Mouse (Mus musculus) limb, embryonic 15.5 days (tissue): ENCODE data around the gene Mks1. TPM values are rescaled to one million over a fixed set of nuclear protein-coding genes. Genes with fewer than 3 reads are reported as not detected.

Experiments used
- ATAC-seq: fragments of 200-750 bp; cut with Nextera tagmentation; 2 replicates; pipeline ENCODE4 v1.8.0; 2017; ENCODE audit warnings: low read depth, moderate TSS enrichment; ENCODE audit not compliant: insufficient number of reproducible peaks, low FRiP score, low TSS enrichment
- H3K27ac ChIP-seq: fragments of 300-500 bp; sonication (generic); 2 replicates; pipeline ENCODE4 v1.5.1; 2015; ENCODE audit warnings: moderate library complexity, mild to moderate bottlenecking, inconsistent platforms
- H3K27me3 ChIP-seq: fragments of 300-500 bp; sonication (generic); 2 replicates; pipeline ENCODE4 v1.6.1; 2015; ENCODE audit warnings: inconsistent platforms
- H3K36me3 ChIP-seq: fragments of 300-500 bp; sonication (generic); 2 replicates; pipeline ENCODE4 v1.6.1; 2015; ENCODE audit warnings: inconsistent platforms
- H3K4me1 ChIP-seq: fragments of 300-500 bp; sonication (generic); 2 replicates; pipeline ENCODE4 v1.6.1; 2015; ENCODE audit warnings: inconsistent platforms
- H3K4me2 ChIP-seq: fragments of 300-500 bp; sonication (generic); 2 replicates; pipeline ENCODE4 v1.6.1; 2015; ENCODE audit warnings: mild to moderate bottlenecking, inconsistent platforms
- H3K4me3 ChIP-seq: fragments of 300-500 bp; sonication (generic); 2 replicates; pipeline ENCODE4 v1.5.1; 2015; ENCODE audit warnings: mild to moderate bottlenecking, inconsistent platforms
- H3K9ac ChIP-seq: fragments of 300-500 bp; sonication (generic); 2 replicates; pipeline ENCODE4 v1.6.1; 2015; ENCODE audit warnings: inconsistent platforms
- H3K9me3 ChIP-seq: fragments of 300-500 bp; sonication (generic); 2 replicates; pipeline ENCODE4 v1.6.1; 2016; ENCODE audit warnings: inconsistent platforms
- WGBS: fragments of 180-500 bp; shearing (Covaris S2); methylation state at CpG from one replicate; pipeline ENCODE4 v1.1.7; 2015; 5-methylcytosine and 5-hydroxymethylcytosine counted together
- polyA plus RNA-seq: library from polyadenylated mRNA; unstranded; fragments of >200 nt; fragmentation: Nextera tagmentation; extraction: Ambion mirVana; gene quantifications from 2 replicates; pipeline ENCODE4 v1.2.1, GENCODE M21; 2015

The Mks1 gene
- polyA plus RNA-seq, 1 experiment from 2014 or later, result 15.5 TPM

GRCm38 (mm10) chr11:87881714-87882113 is 28.7 kb downstream of the Mks1 start:
- Histone ChIP-seq H3K4me3 (no peak overlapping the region), H3K27me3 (no peaks in the 10 kb centered on the region), H3K9me3 (no peaks in the 10 kb centered on the region), H3K36me3 (no peaks in the 10 kb centered on the region), H3K4me2 (no peak overlapping the region), H3K4me1 (peaks cover 9% of the 10 kb centered on the region; the same call in 1 of the 2 replicates), H3K9ac (no peak overlapping the region), H3K27ac (no peak overlapping the region)
- no peak for ATAC-seq
- WGBS, result 80% methylated on average over 4 of the region's 4 CpGs

- H3K27ac ChIP-seq, result no peak overlapping the region
- H3K36me3 ChIP-seq, result no peaks in the 10 kb centered on the region
- no peak overlapping the region for H3K4me3 ChIP-seq
- no peak for ATAC-seq
- H3K4me2 ChIP-seq, result no peak overlapping the region
- no peaks in the 10 kb centered on the region for H3K9me3 ChIP-seq
- WGBS, result 40% methylated on average over 5 of the region's 5 CpGs
- H3K27me3 ChIP-seq, result no peaks in the 10 kb centered on the region
- H3K4me1 ChIP-seq, result peaks cover 9% of the 10 kb centered on the region; the same call in 1 of the 2 replicates
- H3K9ac ChIP-seq, result no peak overlapping the region
These were observed 30.5 kb downstream of the Mks1 start for GRCm38 (mm10) chr11:87883493-87883892.

GRCm38 (mm10) chr11:87884856-87885255 is 31.8 kb downstream of the Mks1 start:
- Histone ChIP-seq H3K9me3 (no peaks in the 10 kb centered on the region), H3K9ac (no peak overlapping the region), H3K4me1 (peaks cover 4% of the 10 kb centered on the region; the same call in 1 of the 2 replicates), H3K36me3 (no peaks in the 10 kb centered on the region), H3K27me3 (no peaks in the 10 kb centered on the region), H3K4me3 (no peak overlapping the region), H3K4me2 (no peak overlapping the region), H3K27ac (no peak overlapping the region)
- no peak for ATAC-seq
- WGBS, result 73% methylated on average over 5 of the region's 5 CpGs

- H3K4me3 ChIP-seq, result no peak within 1 kb of the TSS
- H3K27ac ChIP-seq, result no peak within 1 kb of the TSS
- no peaks in the 10 kb centered on the region for H3K36me3 ChIP-seq
- 84% methylated on average over 6 of the region's 6 CpGs for WGBS
- no peak within 1 kb of the TSS for H3K4me2 ChIP-seq
- no peak within 1 kb of the TSS for H3K9ac ChIP-seq
- no peak for ATAC-seq
- H3K27me3 ChIP-seq, result no peaks in the 10 kb centered on the region
- no peaks in the 10 kb centered on the region for H3K9me3 ChIP-seq
- H3K4me1 ChIP-seq, result no peaks in the 10 kb centered on the region
These were observed 39.2 kb downstream of the Mks1 start, which contains the start of gene Olfr462 for GRCm38 (mm10) chr11:87892168-87892567. Gene Olfr462, minus strand, starts transcription at chr11:87892268.

- H3K9me3 ChIP-seq, result no peaks in the 10 kb centered on the region; the same call in 1 of the 2 replicates
- H3K4me3 ChIP-seq, result no peak within 1 kb of the TSS
- no peak within 1 kb of the TSS for H3K9ac ChIP-seq
- no peak within 1 kb of the TSS for H3K27ac ChIP-seq
- no peaks in the 10 kb centered on the region for H3K4me1 ChIP-seq
- peaks cover 3% of the 10 kb centered on the region; the same call in 1 of the 2 replicates for H3K27me3 ChIP-seq
- no peak for ATAC-seq
- H3K4me2 ChIP-seq, result no peak within 1 kb of the TSS
- H3K36me3 ChIP-seq, result no peaks in the 10 kb centered on the region
These were observed 44.3 kb downstream of the Mks1 start, which contains the start of gene Olfr463 for GRCm38 (mm10) chr11:87897287-87897686. Gene Olfr463, minus strand, starts transcription at chr11:87897387.

GRCm38 (mm10) chr11:87904331-87904730 is 51.3 kb downstream of the Mks1 start:
- no peaks in the 10 kb centered on the region for H3K27me3 ChIP-seq
- ATAC-seq, result no peak
- H3K36me3 ChIP-seq, result no peaks in the 10 kb centered on the region
- no peak overlapping the region for H3K9ac ChIP-seq
- H3K27ac ChIP-seq, result no peak overlapping the region
- no peak overlapping the region for H3K4me3 ChIP-seq
- H3K9me3 ChIP-seq, result no peaks in the 10 kb centered on the region; the same call in 1 of the 2 replicates
- H3K4me1 ChIP-seq, result no peaks in the 10 kb centered on the region
- no peak overlapping the region for H3K4me2 ChIP-seq
- WGBS, result 78% methylated on average over 3 of the region's 3 CpGs

Other genes starting within 250 kb of the Mks1 start
- gene Hsf5, start 236.1 kb upstream of the Mks1 start, polyA plus RNA-seq, result 0.14 and 0.22 TPM in 2 replicates
- 7.8 and 9.3 TPM in 2 replicates for gene Rnf43, start 190.5 kb upstream of the Mks1 start, polyA plus RNA-seq
- gene Supt4a, start 115.7 kb upstream of the Mks1 start, polyA plus RNA-seq, result 135 and 155 TPM in 2 replicates
- gene Tspoap1, start 92.7 kb upstream of the Mks1 start, polyA plus RNA-seq, result 1.4 and 1.5 TPM in 2 replicates
- 1.1 and 1.5 TPM in 2 replicates for gene Mpo, start 59.6 kb upstream of the Mks1 start, polyA plus RNA-seq
- gene Lpo, start 24.9 kb upstream of the Mks1 start, polyA plus RNA-seq, result 0.11 and 0.12 TPM in 2 replicates
- gene Epx, start 22.3 kb downstream of the Mks1 start, polyA plus RNA-seq, result 0.10 and 0.29 TPM in 2 replicates
- not detected in 2 replicates for gene Olfr462, start 39.1 kb downstream of the Mks1 start, polyA plus RNA-seq
- gene Olfr463, start 44.2 kb downstream of the Mks1 start, polyA plus RNA-seq, result not detected in 2 replicates
- not detected in 2 replicates for gene Olfr464, start 67.8 kb downstream of the Mks1 start, polyA plus RNA-seq
- 14.8 and 17.0 TPM in 2 replicates for gene Dynll2, start 134.3 kb downstream of the Mks1 start, polyA plus RNA-seq
- 208 and 244 TPM in 2 replicates for gene Srsf1, start 194.2 kb downstream of the Mks1 start, polyA plus RNA-seq
- gene Vezf1, start 215.1 kb downstream of the Mks1 start, polyA plus RNA-seq, result 31.9 and 35.6 TPM in 2 replicates
- 28.1 and 32.1 TPM in 2 replicates for gene Cuedc1, start 244.8 kb downstream of the Mks1 start, polyA plus RNA-seq